Mouse (Mus musculus) forebrain, embryonic 15.5 days (tissue): Measurements from ENCODE around the gene Fosl1. TPM values are rescaled to one million over a fixed set of nuclear protein-coding genes. Genes with fewer than 3 reads are reported as not detected.

Experiments
- polyA plus RNA-seq: library from polyadenylated mRNA; unstranded; fragments of >200 nt; fragmentation: Nextera tagmentation; extraction: Ambion mirVana; gene quantifications from 2 replicates; pipeline ENCODE4 v1.2.1, GENCODE M21; 2015

The Fosl1 gene
- polyA plus RNA-seq, 1 experiment from 2014 or later: not detected

Other genes starting within 250 kb of the Fosl1 start
- 32.5 and 33.3 TPM in 2 replicates for gene Pacs1, start 174.4 kb upstream of the Fosl1 start, polyA plus RNA-seq
- 381 and 383 TPM in 2 replicates for gene Sf3b2, start 152.1 kb upstream of the Fosl1 start, polyA plus RNA-seq
- gene Gal3st3, start 149.2 kb upstream of the Fosl1 start, polyA plus RNA-seq: 31.4 and 31.6 TPM in 2 replicates
- gene Catsper1, start 111.8 kb upstream of the Fosl1 start, polyA plus RNA-seq: not detected in 2 replicates
- gene Cst6, start 98.0 kb upstream of the Fosl1 start, polyA plus RNA-seq: 2.7 and 3.1 TPM in 2 replicates
- 49.6 and 52.8 TPM in 2 replicates for gene Eif1ad, start 80.8 kb upstream of the Fosl1 start, polyA plus RNA-seq
- 401 and 423 TPM in 2 replicates for gene Banf1, start 80.4 kb upstream of the Fosl1 start, polyA plus RNA-seq
- 81.2 and 90.2 TPM in 2 replicates for gene Sart1, start 58.8 kb upstream of the Fosl1 start, polyA plus RNA-seq
- 0.10 TPM in 1 of 2 replicates, not detected in the other for gene Tsga10ip, start 45.0 kb upstream of the Fosl1 start, polyA plus RNA-seq
- gene Drap1, start 22.6 kb upstream of the Fosl1 start, polyA plus RNA-seq: 306 and 315 TPM in 2 replicates
- gene AI837181, start 22.4 kb upstream of the Fosl1 start, polyA plus RNA-seq: 66.5 TPM in 2 replicates
- gene Ccdc85b, start 10.3 kb downstream of the Fosl1 start, polyA plus RNA-seq: 10.7 and 11.4 TPM in 2 replicates
- gene Fibp, start 13.1 kb downstream of the Fosl1 start, polyA plus RNA-seq: 160 and 184 TPM in 2 replicates
- 4.4 and 4.8 TPM in 2 replicates for gene Ctsw, start 21.0 kb downstream of the Fosl1 start, polyA plus RNA-seq
- gene Efemp2, start 26.4 kb downstream of the Fosl1 start, polyA plus RNA-seq: 30.1 TPM in 2 replicates
- gene Mus81, start 40.9 kb downstream of the Fosl1 start, polyA plus RNA-seq: 55.3 and 60.7 TPM in 2 replicates
- 3,659 and 3,744 TPM in 2 replicates for gene Cfl1, start 42.9 kb downstream of the Fosl1 start, polyA plus RNA-seq
- gene 1700020D05Rik, start 56.2 kb downstream of the Fosl1 start, polyA plus RNA-seq: 0.39 and 0.49 TPM in 2 replicates
- 71.9 and 72.8 TPM in 2 replicates for gene Snx32, start 63.0 kb downstream of the Fosl1 start, polyA plus RNA-seq
- not detected in 2 replicates for gene Ovol1, start 113.1 kb downstream of the Fosl1 start, polyA plus RNA-seq
- gene Ap5b1, start 120.5 kb downstream of the Fosl1 start, polyA plus RNA-seq: 2.2 and 2.3 TPM in 2 replicates
- 93.4 and 99.8 TPM in 2 replicates for gene Rnaseh2c, start 154.3 kb downstream of the Fosl1 start, polyA plus RNA-seq
- gene Kat5, start 162.7 kb downstream of the Fosl1 start, polyA plus RNA-seq: 75.9 and 76.9 TPM in 2 replicates
- 34.7 and 38.3 TPM in 2 replicates for gene Rela, start 189.9 kb downstream of the Fosl1 start, polyA plus RNA-seq
- gene Sipa1, start 216.2 kb downstream of the Fosl1 start, polyA plus RNA-seq: 14.1 and 15.5 TPM in 2 replicates
- 12.2 and 13.0 TPM in 2 replicates for gene Map3k11, start 241.2 kb downstream of the Fosl1 start, polyA plus RNA-seq
- gene Pcnx3, start 241.4 kb downstream of the Fosl1 start, polyA plus RNA-seq: 27.6 and 29.1 TPM in 2 replicates